Mouse (Mus musculus) megakaryocyte, embryonic 14.5 days (primary cell): ENCODE data around the gene Hectd1.

Experiments used
- FLI1 ChIP-seq: IDR thresholded peaks from 2 replicates; pipeline ENCODE4 v1.6.1; 2012; ENCODE audit warnings: low read length, inconsistent platforms, mixed read lengths
- GATA1 ChIP-seq: IDR thresholded peaks from 3 replicates; pipeline ENCODE4 v1.6.1; 2012; ENCODE audit warnings: mixed read lengths, low read length, inconsistent platforms, borderline replicate concordance

DNA sequence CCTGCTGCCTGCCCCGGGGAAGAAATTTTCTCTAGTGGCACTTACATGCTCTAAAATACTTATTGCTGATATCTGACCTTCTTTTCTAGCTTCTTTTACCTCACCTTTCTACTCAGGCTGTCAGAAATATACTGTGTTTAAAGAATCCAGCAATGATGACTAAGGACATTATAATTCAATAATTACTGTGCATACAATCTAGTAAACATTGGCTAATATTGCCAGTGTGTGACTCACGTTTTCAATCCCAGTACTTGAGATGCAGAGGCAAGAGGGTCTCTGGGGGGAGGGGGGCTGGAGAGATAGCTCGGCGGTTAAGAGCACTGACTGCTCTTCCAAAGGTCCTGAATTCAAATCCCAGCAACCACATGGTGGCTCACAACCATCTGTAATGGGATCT, 21.0 kb upstream of the Hectd1 start:
- TF ChIP-seq GATA1 (no peak), FLI1 (no peak)
